Mouse (Mus musculus) forebrain, embryonic 11.5 days (tissue): ENCODE measurements at regions not wholly inside any gene's neighbourhood (a gene's known extent, or its start where the extent isn't known, plus 50 kb on each side); places are given as distances from the start of the nearest gene placed in this dataset.

Experiments used
- ATAC-seq: fragments of 200-750 bp; cut with Nextera tagmentation; replicated peaks from 2 replicates; pipeline ENCODE4 v1.8.0; 2017; ENCODE audit warnings: moderate TSS enrichment; ENCODE audit not compliant: low FRiP score
- DNase-seq: peaks from one replicate; pipeline ENCODE4 v3.0.0-alpha.2; 2017; ENCODE audit warnings: low spot score
- H3K27ac ChIP-seq: fragments of 300-500 bp; sonication (generic); 2 replicates; pipeline ENCODE4 v1.5.1; 2014; ENCODE audit warnings: low read depth, low read length
- H3K27me3 ChIP-seq: fragments of 300-500 bp; sonication (generic); 2 replicates; pipeline ENCODE4 v1.6.1; 2014; ENCODE audit warnings: mild to moderate bottlenecking, low read length, mixed read lengths; ENCODE audit not compliant: control insufficient read depth, insufficient read depth
- H3K36me3 ChIP-seq: fragments of 300-500 bp; sonication (generic); 2 replicates; pipeline ENCODE4 v1.6.1; 2014; ENCODE audit warnings: mild to moderate bottlenecking, low read length, moderate library complexity, mixed read lengths; ENCODE audit not compliant: control insufficient read depth, insufficient read depth
- H3K4me1 ChIP-seq: fragments of 300-500 bp; sonication (generic); replicated peaks from 2 replicates; pipeline ENCODE4 v1.6.1; 2014; ENCODE audit warnings: low read length, mixed read lengths; ENCODE audit not compliant: control insufficient read depth, insufficient read depth
- H3K4me2 ChIP-seq: fragments of 300-500 bp; sonication (generic); 2 replicates; pipeline ENCODE4 v1.6.1; 2014; ENCODE audit warnings: low read depth, mild to moderate bottlenecking, low read length, moderate library complexity, mixed read lengths; ENCODE audit not compliant: severe bottlenecking
- H3K4me3 ChIP-seq: fragments of 300-500 bp; sonication (generic); 2 replicates; pipeline ENCODE4 v1.5.1; 2014; ENCODE audit warnings: low read depth, low read length
- H3K9ac ChIP-seq: fragments of 300-500 bp; sonication (generic); 2 replicates; pipeline ENCODE4 v1.6.1; 2014; ENCODE audit warnings: low read length
- H3K9me3 ChIP-seq: fragments of 300-500 bp; sonication (generic); 2 replicates; pipeline ENCODE4 v1.6.1; 2016; ENCODE audit warnings: low read length, mixed read lengths; ENCODE audit not compliant: control insufficient read depth
- WGBS: fragments of 180-500 bp; shearing (Covaris S2); extraction: QIAGEN DNeasy Blood & Tissue Kit; methylation state at CpG from one replicate; pipeline ENCODE4 v1.1.7; 2014; 5-methylcytosine and 5-hydroxymethylcytosine counted together

DNA sequence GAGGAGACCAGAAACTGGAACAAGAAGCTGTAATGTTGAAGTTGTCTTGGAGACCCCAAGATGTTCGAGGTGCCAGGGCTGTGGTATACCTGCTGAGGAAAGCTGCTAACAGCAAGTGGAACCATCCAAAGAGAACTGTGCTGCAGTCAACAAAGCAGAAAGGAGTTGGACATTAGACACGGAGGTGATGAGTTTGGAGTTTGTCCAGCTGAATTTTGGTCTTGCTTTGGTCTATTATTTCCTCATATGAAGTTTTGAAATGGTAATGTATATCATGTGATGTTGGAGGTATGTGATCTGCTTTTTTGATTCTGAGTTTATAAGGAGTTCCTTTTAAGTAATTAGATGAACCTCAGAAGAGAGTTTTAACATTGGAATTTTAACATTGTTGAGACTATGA lies 98.0 kb downstream of the Arrdc3 start:
- Histone ChIP-seq H3K9ac (no peak overlapping the region), H3K4me3 (no peak overlapping the region), H3K27me3 (no peaks in the 10 kb centered on the region), H3K36me3 (no peaks in the 10 kb centered on the region), H3K27ac (no peak overlapping the region), H3K4me1 (no peaks in the 10 kb centered on the region), H3K4me2 (no peak overlapping the region), H3K9me3 (no peaks in the 10 kb centered on the region)
- no peak for ATAC-seq
- no peak for DNase-seq
- 86% methylated on average over 2 of the region's 2 CpGs for WGBS

DNA sequence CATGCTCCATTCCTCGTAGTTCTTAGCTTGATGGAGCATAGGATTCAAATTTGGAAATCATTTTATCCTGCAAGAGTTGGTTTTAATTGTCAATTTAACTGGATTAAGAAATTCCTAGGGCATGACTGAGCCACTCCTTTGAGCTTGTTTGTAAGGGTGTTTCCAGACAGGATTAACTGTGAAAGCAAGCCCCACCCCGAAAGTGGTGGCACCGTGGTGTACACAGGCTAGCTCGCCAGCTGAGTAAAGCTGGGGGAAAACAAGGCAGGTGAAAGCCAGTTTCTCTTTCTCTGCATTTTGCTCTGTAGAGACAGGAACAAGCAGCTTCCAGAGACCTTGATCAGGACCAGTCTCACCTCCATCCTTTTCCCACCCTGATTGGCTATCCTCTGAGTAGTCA lies 103.5 kb downstream of the Arrdc3 start:
- 7% methylated on average over 4 of the region's 4 CpGs for WGBS
- H3K9ac ChIP-seq, result no peak overlapping the region
- ATAC-seq (0 out of 2 replicates have a peak, but pooled peaks have one; percentile 49), DNase-seq (peak; percentile 56)
- H3K4me2 ChIP-seq, result no peak overlapping the region
- peaks cover 3% of the 10 kb centered on the region; the same call in 1 of the 2 replicates for H3K4me1 ChIP-seq
- no peak overlapping the region for H3K4me3 ChIP-seq
- no peaks in the 10 kb centered on the region for H3K9me3 ChIP-seq
- no peaks in the 10 kb centered on the region for H3K36me3 ChIP-seq
- H3K27ac ChIP-seq, result no peak overlapping the region
- no peaks in the 10 kb centered on the region for H3K27me3 ChIP-seq

GRCm38 (mm10) chr13:80989756-80990155 lies 106.6 kb downstream of the Arrdc3 start:
- Histone ChIP-seq H3K27ac (no peak overlapping the region), H3K9me3 (no peaks in the 10 kb centered on the region), H3K36me3 (no peaks in the 10 kb centered on the region), H3K27me3 (no peaks in the 10 kb centered on the region), H3K4me3 (no peak overlapping the region), H3K4me2 (no peak overlapping the region), H3K4me1 (peaks cover 3% of the 10 kb centered on the region; the same call in 1 of the 2 replicates), H3K9ac (no peak overlapping the region)
- WGBS, result 82% methylated on average over 5 of the region's 5 CpGs
- ATAC-seq, result no peak
- no peak for DNase-seq

DNA sequence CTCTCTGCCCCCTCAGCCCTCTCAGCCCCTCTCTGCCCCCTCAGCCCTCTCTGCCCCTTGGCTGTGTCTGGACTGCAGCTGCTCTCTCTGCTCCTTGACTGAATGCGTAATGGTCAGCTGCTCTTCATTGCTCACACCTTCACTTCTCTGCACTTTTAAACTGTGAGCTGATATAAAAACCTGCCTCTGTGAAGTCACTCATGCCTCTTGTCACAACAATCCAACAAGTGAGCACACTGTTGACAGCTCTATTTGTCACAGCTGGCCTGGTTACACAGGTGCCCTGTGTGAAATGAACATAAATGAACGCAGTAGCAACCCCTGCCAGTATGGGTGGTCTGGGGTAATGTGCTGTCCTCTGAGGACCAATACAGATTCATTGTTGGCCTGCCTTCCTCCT lies 109.2 kb downstream of the Arrdc3 start:
- 67% methylated on average over 2 of the region's 2 CpGs for WGBS
- Histone ChIP-seq H3K4me2 (no peak overlapping the region), H3K36me3 (no peaks in the 10 kb centered on the region), H3K27me3 (no peaks in the 10 kb centered on the region), H3K4me1 (no peaks in the 10 kb centered on the region), H3K9ac (no peak overlapping the region), H3K9me3 (no peaks in the 10 kb centered on the region), H3K4me3 (no peak overlapping the region), H3K27ac (no peak overlapping the region)
- DNase-seq (no peak), ATAC-seq (no peak)

GRCm38 (mm10) chr13:81008864-81009766 lies 125.9 kb downstream of the Arrdc3 start:
- H3K27me3 ChIP-seq, result no peaks in the 10 kb centered on the region
- no peak for DNase-seq
- H3K4me3 ChIP-seq, result no peak overlapping the region
- 45% methylated on average over 5 of the region's 5 CpGs for WGBS
- H3K36me3 ChIP-seq, result no peaks in the 10 kb centered on the region
- no peak overlapping the region for H3K27ac ChIP-seq
- no peaks in the 10 kb centered on the region for H3K4me1 ChIP-seq
- H3K9me3 ChIP-seq, result no peaks in the 10 kb centered on the region
- ATAC-seq, result no peak
- H3K9ac ChIP-seq, result no peak overlapping the region
- no peak overlapping the region for H3K4me2 ChIP-seq

- H3K27me3 ChIP-seq, result no peaks in the 10 kb centered on the region
- ATAC-seq, result no peak
- no peak overlapping the region for H3K9ac ChIP-seq
- H3K4me1 ChIP-seq, result no peaks in the 10 kb centered on the region
- DNase-seq, result no peak
- H3K9me3 ChIP-seq, result no peaks in the 10 kb centered on the region
- H3K36me3 ChIP-seq, result no peaks in the 10 kb centered on the region
- H3K4me3 ChIP-seq, result no peak overlapping the region
- 91% methylated on average over 1 of the region's 1 CpGs for WGBS
- no peak overlapping the region for H3K27ac ChIP-seq
- H3K4me2 ChIP-seq, result no peak overlapping the region
Measured at GRCm38 (mm10) chr13:81013953-81014352, 130.8 kb downstream of the Arrdc3 start.

DNA sequence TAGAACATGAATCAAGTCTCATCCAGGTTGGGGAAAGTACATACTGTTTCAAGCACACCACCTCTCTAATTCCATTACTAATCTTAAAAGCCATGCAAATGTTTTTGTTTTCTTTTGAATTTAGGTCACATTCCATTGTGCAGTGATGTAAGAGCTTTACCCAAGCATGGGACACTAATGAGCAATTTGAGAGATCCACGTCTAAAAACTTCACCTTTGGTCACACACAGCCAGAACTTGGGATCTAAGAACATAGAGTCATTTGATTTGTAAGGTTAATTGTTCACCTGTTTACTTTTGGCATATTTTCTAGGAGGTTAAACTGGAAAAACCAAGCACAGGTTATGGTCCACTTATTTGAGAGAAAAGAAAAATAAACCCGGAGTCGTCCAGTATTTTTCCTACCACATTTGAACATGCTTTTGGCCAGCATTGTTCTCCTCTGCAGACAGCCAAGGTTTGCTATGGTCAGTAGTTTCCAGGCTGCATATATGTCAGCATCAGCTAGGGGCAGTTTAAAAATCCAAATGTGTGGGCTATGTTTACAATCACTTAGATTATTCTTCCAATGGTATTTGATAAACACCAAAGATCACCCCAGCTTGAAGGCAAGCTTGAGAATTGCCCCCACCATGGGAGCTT lies 137.0 kb downstream of the Arrdc3 start:
- 62% methylated on average over 3 of the region's 3 CpGs for WGBS
- Histone ChIP-seq H3K27me3 (no peaks in the 10 kb centered on the region), H3K9me3 (no peaks in the 10 kb centered on the region), H3K36me3 (no peaks in the 10 kb centered on the region), H3K4me3 (no peak overlapping the region), H3K27ac (no peak overlapping the region), H3K9ac (no peak overlapping the region), H3K4me1 (no peaks in the 10 kb centered on the region), H3K4me2 (no peak overlapping the region)
- ATAC-seq (no peak), DNase-seq (no peak)

DNA sequence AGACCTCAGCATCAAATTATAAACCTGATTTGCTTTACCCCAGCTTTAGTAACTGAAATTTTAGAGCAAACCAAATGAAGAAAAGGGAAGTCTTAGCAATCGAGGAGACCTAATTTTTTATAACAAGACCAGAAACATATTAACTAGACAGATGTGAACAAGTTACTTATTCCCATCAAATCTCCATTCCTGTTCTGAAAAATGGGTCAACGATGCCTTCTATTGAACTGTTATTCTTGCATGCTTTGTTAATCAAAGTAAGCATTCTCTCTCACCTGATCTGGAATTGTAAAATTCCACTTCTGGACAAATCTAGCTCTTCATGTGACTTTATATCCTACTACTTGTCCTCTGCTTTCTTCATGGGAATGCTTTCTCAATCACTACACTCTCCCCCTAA lies 137.6 kb downstream of the Arrdc3 start:
- no peak overlapping the region for H3K4me3 ChIP-seq
- H3K9me3 ChIP-seq, result no peaks in the 10 kb centered on the region
- WGBS, result 89% methylated on average over 2 of the region's 2 CpGs
- DNase-seq (no peak), ATAC-seq (no peak)
- H3K4me2 ChIP-seq, result no peak overlapping the region
- no peaks in the 10 kb centered on the region for H3K4me1 ChIP-seq
- no peaks in the 10 kb centered on the region for H3K27me3 ChIP-seq
- no peak overlapping the region for H3K27ac ChIP-seq
- no peaks in the 10 kb centered on the region for H3K36me3 ChIP-seq
- no peak overlapping the region for H3K9ac ChIP-seq
